Mouse (Mus musculus) 3T3-L1 (cell line): ENCODE results near the gene Spag17.
A peak's percentile ranks its signal among the peaks of the same experiment; 100 is the strongest.
"Not testable (repeated sequence)": the region's sequence is repeated elsewhere in the genome, so short reads cannot be mapped to it uniquely, and the experiment has no call there.

ENCODE experiments used
- DNase-seq: peaks from one replicate; pipeline ENCODE4 v3.0.0-alpha.2; 2015; ENCODE audit warnings: low read depth, low spot score

The Spag17 gene

GRCm38 (mm10) chr3:99885187-99885811 is at the start of gene Spag17:
TSS of gene Spag17 (plus strand) at chr3:99885406.
- DNase-seq, result no peak

- no peak for DNase-seq
Observed at GRCm38 (mm10) chr3:99842333-99842732, 42.9 kb upstream of the Spag17 start.

DNA sequence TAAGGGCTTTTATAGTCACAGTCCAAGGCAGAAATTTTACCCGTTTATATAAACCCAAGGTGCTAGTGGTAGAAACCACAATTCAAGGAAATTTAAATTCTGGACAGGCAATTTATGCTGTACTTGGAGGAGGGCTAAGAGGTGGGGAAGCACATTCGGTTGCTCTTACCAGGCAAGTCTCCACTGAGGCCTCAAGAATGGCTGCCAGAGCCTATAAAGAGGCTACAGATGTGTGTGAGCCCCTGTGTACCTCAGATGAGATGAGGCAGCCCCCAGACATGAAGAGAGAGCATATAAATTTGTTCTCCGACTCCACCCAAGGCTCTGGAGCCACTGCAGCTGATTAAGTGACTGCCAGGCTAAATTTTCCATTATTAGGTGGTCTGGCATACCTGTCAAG is 42.4 kb upstream of the Spag17 start:
- no peak for DNase-seq

DNA sequence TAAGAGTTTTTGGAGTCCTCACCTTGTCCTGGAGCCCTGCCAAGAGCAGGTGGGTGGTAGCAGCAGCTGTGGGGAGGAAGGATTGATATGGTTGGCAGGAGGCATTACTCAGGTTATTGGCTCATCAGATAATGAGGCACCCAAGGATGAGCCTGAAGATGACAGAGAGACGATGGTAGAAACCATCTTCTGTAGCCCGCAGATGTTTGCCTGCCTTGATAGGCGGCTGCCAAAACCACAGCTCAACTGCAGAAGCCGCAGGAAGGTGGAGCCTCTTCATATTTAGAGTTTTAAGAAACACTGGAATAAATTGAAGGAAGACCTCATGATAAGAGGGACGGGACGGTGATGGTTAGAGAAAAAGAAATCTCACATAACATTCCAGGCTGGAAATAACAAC is 42.0 kb upstream of the Spag17 start:
- no peak for DNase-seq

GRCm38 (mm10) chr3:99850926-99851325 is 34.3 kb upstream of the Spag17 start:
- no peak for DNase-seq

GRCm38 (mm10) chr3:99854595-99854994 is 30.6 kb upstream of the Spag17 start:
- no peak for DNase-seq

- peak; percentile 16 for DNase-seq
Observed at GRCm38 (mm10) chr3:99858922-99859321, 26.3 kb upstream of the Spag17 start.

DNA sequence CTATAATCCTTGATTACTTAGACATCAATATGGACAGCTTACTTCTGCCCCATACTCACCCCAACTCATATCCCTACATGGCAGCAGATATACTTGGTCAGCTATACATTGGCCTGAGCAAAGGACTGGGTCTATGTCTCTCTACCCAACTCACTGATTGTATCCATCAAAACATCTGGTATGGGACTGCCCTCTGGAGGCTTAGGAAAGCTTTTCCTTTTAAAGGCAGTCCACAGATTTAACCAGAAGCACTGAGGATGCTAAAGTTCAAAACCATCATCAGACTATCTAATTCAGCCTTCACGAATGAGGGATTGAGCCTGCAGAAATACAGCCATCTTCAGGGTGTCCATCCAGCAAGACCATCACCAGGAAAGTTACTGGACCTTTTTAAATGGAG is 20.5 kb upstream of the Spag17 start:
- DNase-seq, result peak; percentile 17

- DNase-seq, result no peak
Observed at GRCm38 (mm10) chr3:99875137-99875536, 10.1 kb upstream of the Spag17 start.

DNA sequence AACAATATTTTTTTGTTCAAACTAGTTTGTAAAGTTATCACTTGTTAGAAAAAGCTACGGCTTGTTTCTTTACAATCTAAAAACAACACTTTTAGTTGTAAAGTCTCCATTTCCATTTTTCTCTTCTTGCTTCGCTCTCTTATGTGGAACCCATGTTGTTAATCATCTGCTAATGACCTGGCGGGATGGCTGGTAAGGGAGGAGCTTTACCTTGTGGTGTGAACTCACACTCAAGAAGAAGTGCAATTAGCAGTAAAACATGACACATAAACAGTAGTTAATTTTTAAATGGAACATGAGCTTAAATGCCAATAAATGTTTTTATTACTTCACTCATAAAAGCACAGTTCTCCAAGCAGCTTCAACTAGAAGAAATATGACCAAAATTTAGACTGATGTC is 3.7 kb upstream of the Spag17 start:
- no peak for DNase-seq

DNA sequence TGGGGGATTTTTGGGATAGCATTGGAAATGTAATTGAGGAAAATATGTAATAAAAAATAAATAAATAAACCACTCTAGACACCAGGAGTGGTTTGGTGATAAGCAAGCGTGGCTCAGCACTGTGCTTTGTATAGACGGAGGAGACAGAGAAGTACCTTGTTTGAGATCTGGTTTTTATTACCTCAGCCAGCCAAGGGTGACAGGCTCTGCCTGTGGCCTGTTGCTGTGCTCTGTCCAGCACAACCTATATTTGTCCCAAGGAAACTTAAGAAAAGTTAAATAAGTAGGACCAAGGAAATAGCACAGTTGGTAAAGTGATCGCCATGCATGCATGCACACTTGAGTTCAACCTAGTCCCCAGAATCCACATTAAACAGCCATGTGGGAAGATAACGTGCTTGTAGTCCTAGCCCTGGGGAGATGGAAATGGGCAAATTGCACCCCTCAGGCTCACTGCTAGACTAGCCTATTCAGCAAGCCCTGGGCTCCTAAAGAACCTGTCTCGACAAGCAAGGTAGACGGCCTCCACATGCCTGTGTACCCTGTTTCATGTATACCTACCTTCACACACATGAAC is 1.1 kb upstream of the Spag17 start:
- DNase-seq, result no peak

DNA sequence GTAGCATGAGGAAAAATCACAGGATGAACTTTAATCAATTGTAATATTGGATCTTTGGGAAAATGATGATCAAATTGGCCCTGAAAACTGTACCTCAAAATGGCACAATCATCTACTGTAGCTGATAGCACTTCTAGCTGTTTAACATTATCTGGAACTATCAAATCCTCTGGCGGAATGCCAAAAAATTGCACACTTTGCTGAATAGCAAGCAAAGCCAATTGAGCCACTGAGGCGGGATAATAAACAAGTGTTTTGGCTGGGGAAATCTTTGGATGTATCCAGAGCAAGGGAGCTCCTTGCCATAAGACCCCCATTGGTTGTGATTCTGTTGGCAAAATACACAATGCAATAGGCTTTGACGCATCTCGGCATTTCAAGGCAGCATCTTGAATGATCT is 9.5 kb downstream of the Spag17 start:
- DNase-seq, result not testable (repeated sequence)

DNA sequence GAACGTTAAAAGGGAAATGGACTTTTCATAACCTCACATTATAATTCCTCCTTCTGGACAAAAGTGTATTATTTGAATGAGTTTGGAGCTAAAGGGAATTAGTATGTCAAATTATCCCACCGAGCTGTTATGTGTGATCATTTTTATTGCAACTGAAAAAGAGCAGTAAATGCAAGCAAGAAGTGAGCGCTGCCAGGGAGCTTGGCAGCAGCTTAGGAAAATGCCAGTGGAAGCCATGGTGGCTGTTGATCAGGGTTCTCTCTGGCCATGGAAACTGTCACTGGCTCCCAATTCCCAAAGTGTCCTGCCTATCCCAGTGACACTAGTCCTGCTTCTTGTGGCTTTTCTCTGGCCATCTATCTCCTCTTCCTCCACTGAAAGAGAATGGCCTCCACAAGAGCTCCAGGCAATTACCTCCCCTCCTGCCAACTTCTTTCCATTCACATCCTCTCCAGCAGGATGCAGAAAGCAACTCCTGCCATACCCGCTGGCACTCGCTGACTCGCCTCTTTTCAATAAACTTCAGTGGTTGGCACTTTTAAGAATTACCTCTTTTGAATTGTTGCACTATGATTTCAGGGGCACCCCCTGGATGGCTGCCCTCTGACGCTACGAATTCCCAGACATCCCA is 28.7 kb downstream of the Spag17 start:
- DNase-seq, result no peak

GRCm38 (mm10) chr3:99922944-99923343 is 37.7 kb downstream of the Spag17 start:
- no peak for DNase-seq

DNA sequence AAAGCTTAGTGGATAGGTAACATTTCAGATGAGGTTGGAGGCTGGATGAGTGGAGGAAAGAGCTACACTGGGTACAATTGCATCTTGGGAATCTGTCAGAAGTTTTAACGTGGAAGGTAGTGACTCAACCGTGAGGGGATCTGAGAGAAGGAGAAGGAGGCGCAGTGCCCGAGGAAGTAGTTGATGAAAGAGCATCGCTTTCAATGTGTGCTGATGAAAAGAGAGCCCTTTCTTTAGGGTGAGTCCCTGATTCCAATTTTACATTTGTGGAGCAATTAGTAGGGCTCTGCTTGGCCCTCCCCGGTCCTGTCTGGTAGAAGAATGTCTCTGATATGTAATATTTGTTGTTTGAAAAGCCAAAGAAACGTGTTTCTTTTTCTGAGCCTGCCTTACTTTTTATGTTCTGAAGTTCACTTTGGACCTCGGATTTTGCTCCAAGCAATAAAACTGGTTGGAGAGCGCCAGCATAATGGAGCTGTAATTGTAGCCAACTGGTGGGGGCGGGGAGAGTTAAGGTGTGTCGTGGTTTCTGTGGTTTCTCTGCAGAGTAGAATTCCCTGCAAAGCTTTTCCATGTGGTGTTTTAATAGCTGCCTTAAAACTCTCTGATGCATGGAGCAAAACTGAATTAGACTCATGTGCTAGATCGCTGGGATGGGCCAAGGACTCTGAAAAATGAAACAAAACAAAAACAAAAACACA is 45.9 kb downstream of the Spag17 start:
- peak; percentile 43 for DNase-seq

DNA sequence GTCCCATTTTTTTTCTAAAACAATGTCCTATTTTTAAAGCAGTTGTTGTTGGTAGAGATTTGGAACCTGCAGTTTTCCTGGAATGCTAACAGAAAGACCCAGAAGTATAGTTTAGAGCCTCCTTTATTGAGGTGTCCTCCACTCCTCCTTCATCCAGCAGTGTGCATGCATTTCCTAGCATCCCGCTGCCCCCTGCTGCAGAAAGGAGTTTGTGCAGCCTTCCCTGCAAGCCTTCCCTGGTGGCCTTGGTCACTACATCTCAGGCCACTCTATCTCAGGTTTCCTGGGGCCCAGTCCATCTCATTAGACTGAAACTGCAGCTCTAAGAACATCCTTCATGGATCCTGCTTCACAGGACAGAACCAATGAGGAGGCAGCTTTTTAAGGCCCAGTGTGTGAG is 51.0 kb downstream of the Spag17 start:
- DNase-seq, result peak; percentile 46

DNA sequence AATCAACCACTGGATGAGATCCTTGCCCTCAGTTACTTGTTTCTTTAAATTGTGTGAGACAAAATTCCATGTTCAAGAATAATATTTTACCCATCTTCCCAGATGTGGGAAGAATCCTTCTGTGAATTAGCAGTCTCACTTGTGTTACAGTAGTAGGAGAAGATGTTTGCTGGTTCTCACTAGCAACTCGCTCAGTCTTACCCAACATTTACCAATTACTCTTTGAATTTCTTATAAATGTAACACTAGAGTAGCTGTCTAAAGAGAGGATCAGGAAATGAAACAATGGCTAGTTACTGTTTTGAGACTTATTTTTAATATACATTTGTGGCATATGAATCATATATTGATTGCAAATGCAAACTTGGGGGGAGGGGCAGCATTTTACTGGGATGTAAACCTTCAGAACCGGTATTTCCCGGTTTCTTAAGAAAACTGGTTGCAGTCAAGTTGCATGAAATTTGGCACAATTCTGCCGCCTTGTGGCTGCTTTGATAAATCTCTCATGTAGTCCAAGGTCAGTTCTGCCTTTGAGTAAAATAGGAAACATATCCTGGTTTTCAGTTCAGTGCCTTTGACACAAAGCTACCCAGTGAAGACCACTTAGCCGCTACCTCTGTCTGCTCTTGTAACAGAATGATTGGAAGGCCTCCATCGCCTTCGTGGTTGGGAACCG is 53.5 kb downstream of the Spag17 start:
- peak; percentile 83 for DNase-seq

DNA sequence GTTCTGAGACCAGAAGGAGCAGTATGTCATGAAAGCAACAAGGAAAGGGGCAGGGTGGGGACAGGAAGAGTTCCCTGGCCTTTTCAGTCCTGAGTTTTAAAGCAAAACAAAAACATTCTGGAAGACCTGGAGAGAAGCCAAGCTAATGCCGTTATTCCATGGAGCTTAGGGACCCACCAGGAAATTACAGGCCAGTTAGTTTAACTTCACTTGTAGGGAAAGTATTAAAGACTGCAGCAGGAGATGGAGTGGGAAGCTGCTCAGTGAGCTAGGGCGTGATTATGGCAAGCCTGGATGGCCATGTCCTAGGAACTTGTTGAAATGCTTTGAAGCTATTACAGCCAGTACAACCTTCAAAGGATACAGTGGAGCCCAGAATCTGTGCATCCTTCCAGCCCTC is 60.0 kb downstream of the Spag17 start:
- no peak for DNase-seq

GRCm38 (mm10) chr3:99954039-99954602 is 68.9 kb downstream of the Spag17 start:
- no peak for DNase-seq

- no peak for DNase-seq
Observed at GRCm38 (mm10) chr3:99956517-99956916, 71.3 kb downstream of the Spag17 start.

GRCm38 (mm10) chr3:99959805-99960485 is 74.7 kb downstream of the Spag17 start:
- DNase-seq, result no peak
